Mouse (Mus musculus): ENCODE data around the gene Snx25. TPM values are rescaled to one million over a fixed set of nuclear protein-coding genes. Genes with fewer than 3 reads are reported as not detected.

Snx25 gene
- 5.4 and 6.3 TPM in 2 replicates for polyA plus RNA-seq (2015; fragmentation: Nextera tagmentation; extraction: Ambion mirVana)

DNA sequence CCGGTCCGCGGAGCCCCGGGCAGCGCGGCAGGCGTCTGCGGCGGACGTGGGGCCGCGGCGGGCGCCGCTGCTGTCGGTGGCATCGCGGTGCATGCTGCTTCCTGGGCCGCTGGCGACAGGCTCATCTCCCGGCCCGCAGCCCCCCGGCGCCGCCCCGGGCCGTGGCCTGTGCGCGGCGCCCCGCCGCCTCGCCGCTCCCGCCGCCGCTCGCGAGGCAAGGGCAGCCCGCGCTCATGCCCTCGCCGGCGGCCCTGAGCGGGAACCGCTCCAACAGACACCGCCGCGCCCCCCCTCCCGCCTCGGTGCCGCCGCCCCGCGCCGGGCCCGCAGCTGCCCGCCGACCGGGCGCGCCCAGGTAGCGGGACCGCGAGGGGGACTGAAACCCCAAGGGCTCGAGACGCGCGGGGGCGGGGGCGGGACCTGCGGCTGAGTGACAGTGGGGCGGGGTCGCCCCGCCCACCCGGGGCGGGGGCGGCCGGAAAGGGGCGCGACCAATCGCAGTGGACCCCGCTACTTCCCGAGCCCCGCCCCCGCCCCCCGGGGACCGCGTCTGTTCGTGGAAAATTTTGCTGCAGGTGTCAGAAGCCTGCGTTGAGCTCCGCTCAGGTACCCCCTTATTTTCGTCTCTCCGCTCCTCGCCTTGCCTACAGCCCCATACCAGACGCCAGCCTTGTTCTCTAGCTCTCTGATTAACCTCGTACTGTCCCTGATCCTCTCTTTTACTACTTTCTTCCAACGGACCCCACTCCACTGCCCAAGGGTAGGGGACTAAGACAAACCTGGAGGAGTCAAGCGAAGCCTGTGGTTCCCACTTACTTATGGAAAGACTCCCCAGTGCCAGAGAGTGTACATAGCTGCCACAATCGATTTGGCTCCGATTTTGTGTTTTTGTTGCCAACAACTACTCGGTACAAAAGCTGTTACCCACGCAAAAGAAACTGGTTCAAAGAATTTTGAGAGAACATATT lies at the start of gene Snx25:
Gene Snx25, minus strand, starts transcription at position 96 of the 968 bp plus-strand sequence.
- TF ChIP-seq CTCF (IDR thresholded peaks at IDR 0.05; ENCODE audit: low read depth) = no peak
- H3K4me2 ChIP-seq (ENCODE audit: low read length) = peak within 1 kb of the TSS; percentile 79
- H3K9ac ChIP-seq (ENCODE audit: low read depth, low read length) = peak within 1 kb of the TSS; percentile 79
- DNase-seq (ENCODE audit: low spot score) (peak; percentile 73), ATAC-seq (replicated peaks; ENCODE audit: low FRiP score, low read depth) (peak; percentile 85)
- no peaks in the 10 kb centered on the region for H3K9me3 ChIP-seq (replicated peaks; ENCODE audit: low read length)
- H3K36me3 ChIP-seq (ENCODE audit: insufficient read depth, low read length) = no peaks in the 10 kb centered on the region
- no peaks in the 10 kb centered on the region for H3K27me3 ChIP-seq (ENCODE audit: insufficient read depth, low read length)
- H3K4me1 ChIP-seq (replicated peaks; ENCODE audit: insufficient read depth, low read length) = no peaks in the 10 kb centered on the region
- H3K27ac ChIP-seq = peak within 1 kb of the TSS; percentile 42
- H3K4me3 ChIP-seq (replicated peaks; ENCODE audit: low read depth, low read length) = peak within 1 kb of the TSS; percentile 83
- 3% methylated on average over 53 of the region's 103 CpGs for WGBS

DNA sequence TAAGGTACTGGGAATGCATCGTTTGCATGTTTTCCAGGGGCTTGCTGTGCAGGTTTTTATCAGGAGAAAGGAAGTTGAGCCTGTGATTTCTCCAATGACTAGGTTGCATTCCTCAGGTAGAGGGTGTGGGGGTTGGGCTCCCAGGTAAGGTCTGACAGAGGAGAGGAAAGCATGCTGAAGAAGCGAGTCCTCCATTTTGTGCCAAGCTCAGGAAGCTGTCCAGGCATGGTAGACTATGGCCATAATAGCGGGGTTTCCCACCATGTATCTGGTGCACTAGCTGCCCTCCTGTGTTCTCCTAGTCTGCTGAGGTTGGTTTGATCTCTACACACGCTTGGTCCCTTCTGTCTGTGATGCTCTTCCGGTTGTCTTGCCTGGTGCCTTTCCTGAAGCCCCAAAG lies 45.7 kb upstream of the Snx25 start:
- Histone ChIP-seq H3K27me3 (ENCODE audit: insufficient read depth, low read length) (no peaks in the 10 kb centered on the region), H3K4me1 (replicated peaks; ENCODE audit: insufficient read depth, low read length) (no peaks in the 10 kb centered on the region), H3K9ac (ENCODE audit: low read depth, low read length) (no peak overlapping the region), H3K36me3 (ENCODE audit: insufficient read depth, low read length) (peaks cover 12% of the 10 kb centered on the region; the same call in 1 of the 2 replicates), H3K27ac (no peak overlapping the region), H3K4me2 (ENCODE audit: low read length) (no peak overlapping the region), H3K9me3 (replicated peaks; ENCODE audit: low read length) (no peaks in the 10 kb centered on the region), H3K4me3 (replicated peaks; ENCODE audit: low read depth, low read length) (no peak overlapping the region)
- DNase-seq (ENCODE audit: low spot score) (no peak), ATAC-seq (replicated peaks; ENCODE audit: low FRiP score, low read depth) (no peak)
- 86% methylated on average over 5 of the region's 5 CpGs for WGBS
- TF ChIP-seq CTCF (IDR thresholded peaks at IDR 0.05; ENCODE audit: low read depth) = no peak

DNA sequence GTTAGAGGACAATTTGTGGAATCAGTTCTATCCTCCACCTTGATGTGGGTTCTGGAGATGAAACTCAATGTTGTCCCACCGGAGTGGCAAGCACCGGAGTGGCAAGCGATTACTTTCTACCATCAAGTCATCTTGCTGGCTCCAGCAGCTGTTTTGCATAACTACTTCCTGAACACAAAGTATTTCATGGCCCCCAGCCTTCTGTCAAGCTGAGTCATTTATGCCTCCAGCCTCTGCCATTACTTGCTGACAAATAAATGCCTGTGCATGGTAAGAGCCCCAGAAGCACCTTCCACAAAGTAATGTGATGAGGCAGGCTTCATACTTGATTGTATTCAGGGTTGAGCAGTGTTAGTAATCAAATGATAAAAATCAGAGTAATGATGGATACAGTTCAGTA lies 44.9 kb upstream of the Snx25 start:
- ATAC-seq (replicated peaks; ENCODE audit: low FRiP score, low read depth) (no peak), DNase-seq (ENCODE audit: low spot score) (no peak)
- WGBS = 74% methylated on average over 3 of the region's 3 CpGs
- Histone ChIP-seq H3K9ac (ENCODE audit: low read depth, low read length) (no peak overlapping the region), H3K27me3 (ENCODE audit: insufficient read depth, low read length) (no peaks in the 10 kb centered on the region), H3K9me3 (replicated peaks; ENCODE audit: low read length) (no peaks in the 10 kb centered on the region), H3K36me3 (ENCODE audit: insufficient read depth, low read length) (peaks cover 15% of the 10 kb centered on the region; the same call in 1 of the 2 replicates), H3K4me1 (replicated peaks; ENCODE audit: insufficient read depth, low read length) (no peaks in the 10 kb centered on the region), H3K27ac (no peak overlapping the region), H3K4me3 (replicated peaks; ENCODE audit: low read depth, low read length) (no peak overlapping the region), H3K4me2 (ENCODE audit: low read length) (no peak overlapping the region)
- TF ChIP-seq CTCF (IDR thresholded peaks at IDR 0.05; ENCODE audit: low read depth) = no peak

DNA sequence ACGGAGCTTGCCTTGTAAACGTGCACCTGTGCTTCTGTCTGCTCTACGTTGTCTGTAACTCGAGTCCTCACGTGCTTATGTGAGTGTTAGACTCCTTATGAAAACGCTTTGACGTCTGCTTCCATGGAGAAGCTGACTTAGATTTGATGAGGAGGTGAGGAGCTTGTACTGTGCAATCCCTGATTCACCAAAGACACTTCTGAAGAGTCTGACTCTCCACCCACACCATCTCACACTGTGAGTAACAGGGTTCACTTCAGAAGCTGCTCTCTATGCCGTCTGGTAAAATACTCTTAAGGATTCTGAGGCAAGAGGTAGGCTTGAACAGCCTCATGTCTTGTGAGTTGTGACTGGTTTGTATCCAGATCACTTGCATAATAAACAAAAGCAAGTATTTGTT lies 41.1 kb upstream of the Snx25 start:
- no peaks in the 10 kb centered on the region for H3K27me3 ChIP-seq (ENCODE audit: insufficient read depth, low read length)
- no peaks in the 10 kb centered on the region for H3K9me3 ChIP-seq (replicated peaks; ENCODE audit: low read length)
- H3K4me3 ChIP-seq (replicated peaks; ENCODE audit: low read depth, low read length) = no peak overlapping the region
- no peak for ATAC-seq (replicated peaks; ENCODE audit: low FRiP score, low read depth)
- no peaks in the 10 kb centered on the region for H3K4me1 ChIP-seq (replicated peaks; ENCODE audit: insufficient read depth, low read length)
- H3K27ac ChIP-seq = no peak overlapping the region
- H3K4me2 ChIP-seq (ENCODE audit: low read length) = no peak overlapping the region
- TF ChIP-seq CTCF (IDR thresholded peaks at IDR 0.05; ENCODE audit: low read depth) = no peak
- peaks cover 15% of the 10 kb centered on the region; the same call in 1 of the 2 replicates for H3K36me3 ChIP-seq (ENCODE audit: insufficient read depth, low read length)
- WGBS = 78% methylated on average over 8 of the region's 8 CpGs
- no peak overlapping the region for H3K9ac ChIP-seq (ENCODE audit: low read depth, low read length)
- DNase-seq (ENCODE audit: low spot score) = no peak

GRCm38 (mm10) chr8:46185361-46185760 lies 33.4 kb upstream of the Snx25 start:
- no peaks in the 10 kb centered on the region for H3K27me3 ChIP-seq (ENCODE audit: insufficient read depth, low read length)
- DNase-seq (ENCODE audit: low spot score) (peak; percentile 81), ATAC-seq (replicated peaks; ENCODE audit: low FRiP score, low read depth) (no peak)
- H3K27ac ChIP-seq = no peak overlapping the region
- H3K4me1 ChIP-seq (replicated peaks; ENCODE audit: insufficient read depth, low read length) = no peaks in the 10 kb centered on the region
- no peak overlapping the region for H3K4me3 ChIP-seq (replicated peaks; ENCODE audit: low read depth, low read length)
- 11% methylated on average over 2 of the region's 2 CpGs for WGBS
- H3K36me3 ChIP-seq (ENCODE audit: insufficient read depth, low read length) = 0 out of 2 replicates have a peak, but pooled peaks cover 5% of the 10 kb centered on the region
- H3K9me3 ChIP-seq (replicated peaks; ENCODE audit: low read length) = no peaks in the 10 kb centered on the region
- peak; percentile 91 for TF ChIP-seq CTCF (IDR thresholded peaks at IDR 0.05; ENCODE audit: low read depth)
- no peak overlapping the region for H3K9ac ChIP-seq (ENCODE audit: low read depth, low read length)
- no peak overlapping the region for H3K4me2 ChIP-seq (ENCODE audit: low read length)

DNA sequence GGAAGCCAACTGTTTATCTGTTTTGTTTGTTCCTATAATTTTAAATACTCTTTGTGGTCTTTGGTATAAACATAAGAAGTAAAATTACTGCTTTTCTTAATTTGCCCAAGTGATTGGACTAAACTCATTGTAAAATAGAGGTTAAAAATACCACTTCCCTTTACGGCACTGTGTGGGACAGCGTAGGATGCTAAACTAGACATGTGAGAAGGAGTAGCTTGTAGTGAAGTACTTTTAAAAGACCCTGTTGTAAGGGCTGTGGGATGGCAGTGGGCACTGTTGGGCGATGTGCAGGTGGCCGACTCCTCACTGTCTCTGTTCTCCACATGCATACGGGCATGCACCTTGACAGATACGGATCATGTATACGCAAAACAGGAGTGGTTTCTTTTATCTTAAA lies 28.2 kb upstream of the Snx25 start:
- Histone ChIP-seq H3K4me2 (ENCODE audit: low read length) (no peak overlapping the region), H3K27me3 (ENCODE audit: insufficient read depth, low read length) (no peaks in the 10 kb centered on the region), H3K27ac (no peak overlapping the region), H3K4me1 (replicated peaks; ENCODE audit: insufficient read depth, low read length) (no peaks in the 10 kb centered on the region), H3K36me3 (ENCODE audit: insufficient read depth, low read length) (0 out of 2 replicates have a peak, but pooled peaks cover 5% of the 10 kb centered on the region), H3K9me3 (replicated peaks; ENCODE audit: low read length) (no peaks in the 10 kb centered on the region), H3K4me3 (replicated peaks; ENCODE audit: low read depth, low read length) (no peak overlapping the region), H3K9ac (ENCODE audit: low read depth, low read length) (no peak overlapping the region)
- no peak for ATAC-seq (replicated peaks; ENCODE audit: low FRiP score, low read depth)
- TF ChIP-seq CTCF (IDR thresholded peaks at IDR 0.05; ENCODE audit: low read depth) = no peak
- DNase-seq (ENCODE audit: low spot score) = no peak
- WGBS = 93% methylated on average over 7 of the region's 7 CpGs
